Mouse (Mus musculus): ENCODE results near the gene Hist1h2bj. TPM values are rescaled to one million over a fixed set of nuclear protein-coding genes. Genes with fewer than 3 reads are reported as not detected.

Gene Hist1h2bj
- 7.1 to 19.9 TPM in 2 of 3 replicates, not detected in the other for total RNA-seq (2017)

DNA sequence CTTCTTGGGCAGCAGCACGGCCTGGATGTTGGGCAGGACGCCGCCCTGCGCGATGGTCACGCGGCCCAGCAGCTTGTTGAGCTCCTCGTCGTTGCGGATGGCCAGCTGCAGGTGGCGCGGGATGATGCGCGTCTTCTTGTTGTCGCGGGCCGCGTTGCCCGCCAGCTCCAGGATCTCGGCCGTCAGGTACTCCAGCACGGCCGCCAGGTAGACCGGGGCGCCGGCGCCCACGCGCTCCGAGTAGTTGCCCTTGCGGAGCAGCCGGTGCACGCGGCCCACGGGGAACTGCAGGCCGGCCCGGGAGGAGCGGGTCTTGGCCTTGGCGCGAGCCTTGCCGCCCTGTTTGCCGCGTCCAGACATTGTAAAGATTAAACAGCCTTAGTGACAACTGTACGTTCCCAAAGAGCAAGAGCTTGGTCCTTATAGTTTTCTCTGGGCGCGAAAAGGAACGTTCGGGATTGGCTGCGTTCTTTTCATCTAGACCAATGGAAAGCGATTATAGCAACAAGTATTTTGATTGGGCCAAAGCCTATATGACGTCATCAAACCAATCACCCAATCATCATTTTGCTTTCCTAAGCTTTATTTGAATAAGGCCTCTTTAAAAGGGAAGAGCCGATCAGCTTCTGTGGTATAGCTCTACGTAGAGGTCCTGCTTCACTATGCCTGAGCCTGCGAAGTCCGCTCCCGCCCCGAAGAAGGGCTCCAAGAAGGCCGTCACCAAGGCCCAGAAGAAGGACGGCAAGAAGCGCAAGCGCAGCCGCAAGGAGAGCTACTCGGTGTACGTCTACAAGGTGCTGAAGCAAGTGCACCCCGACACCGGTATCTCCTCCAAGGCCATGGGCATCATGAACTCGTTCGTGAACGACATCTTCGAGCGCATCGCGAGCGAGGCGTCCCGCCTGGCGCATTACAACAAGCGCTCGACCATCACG lies at the start of gene Hist1h2bj, which contains the start of gene Hist1h2ag:
TSS of gene Hist1h2bj (plus strand) at position 647 of the 935 bp plus-strand sequence.
TSS of gene Hist1h2ag (minus strand) at position 377 of the 935 bp plus-strand sequence.
- peak; percentile 83 for ATAC-seq (replicated peaks; ENCODE audit: insufficient number of reproducible peaks, low FRiP score, low TSS enrichment, poor library complexity, severe bottlenecking)

DNA sequence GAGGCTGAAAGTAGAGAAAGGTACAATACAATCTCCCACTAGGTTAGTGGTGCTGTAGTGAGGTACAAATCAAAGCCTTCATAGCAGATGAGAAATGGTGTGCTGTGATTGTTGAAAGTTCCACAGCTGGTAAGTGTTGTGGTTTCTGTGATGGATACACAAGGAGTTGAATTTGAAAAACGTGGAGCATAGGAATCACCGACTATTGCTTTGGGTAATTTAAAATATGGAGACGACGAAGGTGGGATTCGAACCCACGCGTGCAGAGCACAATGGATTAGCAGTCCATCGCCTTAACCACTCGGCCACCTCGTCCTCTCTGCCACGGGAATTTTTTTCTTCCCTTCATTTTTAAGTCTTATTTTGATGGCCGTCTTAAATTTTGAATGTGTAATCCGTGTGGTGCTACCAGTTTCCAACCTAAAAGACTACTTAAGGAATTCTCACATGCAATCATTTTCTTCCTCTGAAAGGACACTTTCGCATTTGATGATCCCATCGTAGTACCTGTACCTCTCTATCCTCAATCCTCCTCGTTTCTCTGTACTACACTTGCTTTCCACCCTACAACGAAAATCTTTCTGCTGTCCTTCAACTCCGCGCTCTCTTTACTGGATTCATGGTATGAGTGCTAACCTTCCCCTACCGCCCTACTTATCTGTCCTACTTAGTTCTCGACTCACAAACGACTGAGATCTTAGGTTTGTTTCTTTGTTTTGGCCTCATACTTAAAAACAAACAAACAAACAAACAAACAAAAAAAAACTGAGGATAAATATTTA lies 48.9 kb upstream of the Hist1h2bj start:
- no peak for ATAC-seq (replicated peaks; ENCODE audit: insufficient number of reproducible peaks, low FRiP score, low TSS enrichment, poor library complexity, severe bottlenecking)

DNA sequence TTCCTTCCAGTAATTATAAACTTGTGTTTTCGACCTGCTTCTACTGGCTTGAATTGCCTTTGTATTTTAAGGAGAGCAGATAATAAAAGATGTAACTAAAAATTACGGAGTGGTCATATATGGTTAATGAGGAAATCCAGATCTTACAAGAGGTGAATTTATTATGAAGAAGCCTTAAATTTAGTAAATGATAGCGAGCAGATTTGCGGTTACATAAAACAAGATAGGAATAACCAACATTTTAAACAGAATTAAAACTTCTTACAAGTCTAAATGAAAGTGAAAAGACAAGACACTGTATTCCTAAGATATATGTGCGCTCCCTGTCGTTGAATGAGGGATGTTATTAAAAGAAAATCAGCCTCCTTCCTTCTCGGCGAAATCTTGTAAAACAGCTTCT lies 48.1 kb upstream of the Hist1h2bj start:
- ATAC-seq (replicated peaks; ENCODE audit: insufficient number of reproducible peaks, low FRiP score, low TSS enrichment, poor library complexity, severe bottlenecking) = no peak

GRCm38 (mm10) chr13:21995331-21995914 lies 47.6 kb upstream of the Hist1h2bj start:
- ATAC-seq (replicated peaks; ENCODE audit: insufficient number of reproducible peaks, low FRiP score, low TSS enrichment, poor library complexity, severe bottlenecking) = peak; percentile 48; the same call in 1 of the 2 replicates

DNA sequence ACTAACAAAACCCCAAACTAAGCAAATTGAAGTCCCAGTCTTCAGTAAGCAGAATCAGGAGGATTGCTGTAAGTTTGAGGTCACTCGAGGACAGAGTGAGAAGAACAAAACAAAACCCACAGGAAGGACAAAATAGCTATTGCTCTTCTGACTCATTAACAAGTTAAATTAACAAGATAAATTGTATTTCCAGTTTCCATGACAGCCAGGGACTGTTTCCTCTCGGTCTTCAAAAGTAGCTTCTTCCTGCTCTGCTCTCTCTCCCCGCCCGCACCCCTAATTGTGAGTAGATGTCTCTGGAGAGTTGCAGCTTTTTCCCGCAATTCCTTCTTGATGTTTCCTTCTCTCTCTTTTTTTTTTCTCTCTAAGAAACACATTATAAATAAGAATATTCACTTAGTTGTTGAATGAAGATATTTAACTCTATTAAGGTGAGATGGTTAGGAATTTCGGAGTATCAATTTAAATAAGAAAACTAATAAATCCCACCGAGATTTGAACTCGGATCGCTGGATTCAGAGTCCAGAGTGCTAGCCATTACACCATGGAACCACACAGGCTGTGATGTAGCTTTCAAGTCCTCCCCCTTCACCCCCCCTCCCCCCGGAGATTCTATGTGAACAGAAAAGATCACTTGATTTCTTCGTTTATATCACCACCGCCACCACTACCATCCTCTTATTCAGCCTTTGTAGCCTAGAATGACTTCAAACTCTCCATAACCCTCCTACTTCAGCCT lies 46.7 kb upstream of the Hist1h2bj start:
- ATAC-seq (replicated peaks; ENCODE audit: insufficient number of reproducible peaks, low FRiP score, low TSS enrichment, poor library complexity, severe bottlenecking) = no peak

DNA sequence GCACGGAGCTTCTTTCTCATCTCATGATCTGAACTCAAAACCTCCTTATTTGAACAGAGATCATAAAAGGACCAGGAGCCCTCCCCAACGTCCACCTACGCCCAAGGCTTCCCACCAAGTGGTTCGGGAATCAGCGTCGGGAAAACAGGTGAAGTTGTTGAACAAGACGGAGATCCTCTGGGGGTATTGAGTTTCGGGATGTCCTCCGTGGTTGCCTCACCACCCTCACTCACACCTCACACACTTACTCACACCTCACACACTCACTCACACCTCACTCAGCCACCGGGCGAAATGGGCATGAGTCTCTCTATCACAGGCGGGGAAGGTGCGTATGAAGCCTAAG lies 46.2 kb upstream of the Hist1h2bj start:
- no peak for ATAC-seq (replicated peaks; ENCODE audit: insufficient number of reproducible peaks, low FRiP score, low TSS enrichment, poor library complexity, severe bottlenecking)

DNA sequence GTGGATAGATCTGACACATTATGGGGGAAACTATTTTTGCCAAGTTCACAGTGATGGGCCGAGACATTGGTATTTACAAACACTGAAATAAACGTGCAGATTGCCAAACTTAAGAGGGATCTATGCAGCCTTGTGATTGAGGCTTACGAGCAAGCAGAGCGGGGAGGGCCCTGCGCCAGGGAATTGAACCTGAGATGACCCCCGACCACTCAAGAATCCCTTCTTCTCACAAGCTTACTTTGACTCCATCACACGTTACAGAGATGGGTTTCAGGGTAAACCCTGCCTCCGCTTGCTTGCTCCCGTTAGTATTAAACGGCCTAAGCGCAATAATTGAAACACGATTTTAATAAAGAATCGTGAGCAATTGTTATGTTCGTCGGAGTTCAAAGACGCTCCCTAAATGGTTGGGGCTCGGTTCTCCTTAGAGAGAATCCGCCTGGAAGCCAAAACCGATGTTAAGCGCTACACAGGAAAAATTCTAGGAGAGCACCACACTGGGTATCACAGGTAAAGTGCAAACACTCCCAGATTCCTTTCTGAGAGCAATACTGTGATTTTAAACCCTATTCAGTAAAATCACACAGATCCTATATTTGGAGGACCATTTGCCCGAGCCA lies 45.7 kb upstream of the Hist1h2bj start:
- no peak for ATAC-seq (replicated peaks; ENCODE audit: insufficient number of reproducible peaks, low FRiP score, low TSS enrichment, poor library complexity, severe bottlenecking)

- ATAC-seq (replicated peaks; ENCODE audit: insufficient number of reproducible peaks, low FRiP score, low TSS enrichment, poor library complexity, severe bottlenecking) = no peak
Measured at GRCm38 (mm10) chr13:21997821-21998220, 45.2 kb upstream of the Hist1h2bj start.

DNA sequence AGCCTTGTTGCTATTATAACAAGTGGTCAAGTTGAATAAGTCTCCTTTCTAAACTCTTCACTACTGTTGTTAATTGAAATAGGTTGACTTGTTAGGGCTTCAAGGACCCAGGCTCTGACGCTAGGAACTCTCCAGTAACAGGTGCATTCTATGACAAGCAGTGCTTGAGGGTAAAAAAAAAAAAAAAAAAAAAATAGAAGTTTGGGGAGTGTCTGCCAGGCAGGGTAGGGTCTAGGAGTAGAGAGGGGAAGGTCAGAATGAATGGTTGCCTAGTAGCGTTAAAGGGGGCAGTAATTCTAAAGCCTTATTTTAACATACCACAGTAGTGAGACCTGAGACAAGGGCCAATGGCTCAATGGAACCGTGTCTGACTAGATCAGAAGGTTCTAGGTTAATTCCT lies 44.6 kb upstream of the Hist1h2bj start:
- ATAC-seq (replicated peaks; ENCODE audit: insufficient number of reproducible peaks, low FRiP score, low TSS enrichment, poor library complexity, severe bottlenecking) = no peak

GRCm38 (mm10) chr13:21999147-21999546 lies 43.9 kb upstream of the Hist1h2bj start:
- ATAC-seq (replicated peaks; ENCODE audit: insufficient number of reproducible peaks, low FRiP score, low TSS enrichment, poor library complexity, severe bottlenecking) = no peak

DNA sequence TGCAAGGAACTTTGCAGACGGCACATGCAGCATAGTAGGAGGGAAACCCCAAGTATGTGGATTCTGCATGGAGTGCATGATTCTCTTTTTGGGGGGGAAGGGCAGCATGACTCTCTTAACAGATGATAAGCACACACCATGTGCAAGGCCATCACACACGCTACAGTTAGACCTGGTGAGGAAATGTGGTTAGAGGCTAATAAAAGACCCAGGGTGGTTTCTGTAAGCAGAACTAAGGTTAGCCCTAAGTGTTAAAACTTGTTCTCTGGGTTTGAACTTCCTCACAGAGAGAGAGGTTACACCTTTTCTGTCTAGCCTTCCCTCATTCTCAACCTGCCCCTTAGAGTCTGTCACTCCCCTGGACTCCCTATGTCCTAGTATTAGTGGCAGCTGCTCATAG lies 41.7 kb upstream of the Hist1h2bj start:
- ATAC-seq (replicated peaks; ENCODE audit: insufficient number of reproducible peaks, low FRiP score, low TSS enrichment, poor library complexity, severe bottlenecking) = no peak

- ATAC-seq (replicated peaks; ENCODE audit: insufficient number of reproducible peaks, low FRiP score, low TSS enrichment, poor library complexity, severe bottlenecking) = peak; percentile 48; the same call in 1 of the 2 replicates
Measured at GRCm38 (mm10) chr13:22001823-22002222, 41.2 kb upstream of the Hist1h2bj start.

DNA sequence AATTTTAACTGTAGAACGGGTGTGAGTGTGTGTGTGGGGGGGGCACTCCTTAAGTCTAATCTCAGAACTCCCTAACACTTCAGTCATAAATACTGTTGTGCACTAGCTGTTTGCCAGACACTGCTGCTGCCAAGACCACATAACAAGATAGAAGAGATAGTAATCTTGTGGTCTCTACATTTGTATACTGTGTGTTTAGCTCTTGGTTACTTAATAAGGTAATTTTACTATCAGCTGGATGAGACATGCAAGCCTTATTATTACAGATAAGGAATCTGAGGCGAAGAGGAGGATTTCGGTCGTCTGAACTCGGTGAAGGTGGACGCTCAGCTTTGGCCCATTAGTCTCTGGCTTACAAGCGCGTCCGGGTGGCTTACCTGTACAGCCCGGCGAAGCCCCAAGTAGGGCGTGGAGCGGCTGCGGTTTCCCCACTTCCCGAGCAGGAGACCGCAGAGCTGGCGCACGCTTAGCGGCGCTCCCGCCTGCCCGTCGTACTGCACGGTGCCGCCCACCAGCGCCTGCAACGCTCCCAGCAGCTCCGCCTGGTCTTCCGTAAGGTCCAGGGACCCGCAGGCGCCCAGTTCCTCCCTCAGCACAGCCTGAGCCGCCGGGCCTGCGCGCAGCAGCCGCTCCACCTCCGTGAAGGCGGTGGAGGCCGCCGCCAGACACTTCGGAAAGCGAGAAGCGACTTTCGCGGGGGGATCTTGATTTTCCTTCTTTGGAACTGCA lies 37.2 kb upstream of the Hist1h2bj start:
- ATAC-seq (replicated peaks; ENCODE audit: insufficient number of reproducible peaks, low FRiP score, low TSS enrichment, poor library complexity, severe bottlenecking) = no peak

GRCm38 (mm10) chr13:22006334-22007120 lies 36.5 kb upstream of the Hist1h2bj start:
- peak; percentile 33; the same call in 1 of the 2 replicates for ATAC-seq (replicated peaks; ENCODE audit: insufficient number of reproducible peaks, low FRiP score, low TSS enrichment, poor library complexity, severe bottlenecking)

DNA sequence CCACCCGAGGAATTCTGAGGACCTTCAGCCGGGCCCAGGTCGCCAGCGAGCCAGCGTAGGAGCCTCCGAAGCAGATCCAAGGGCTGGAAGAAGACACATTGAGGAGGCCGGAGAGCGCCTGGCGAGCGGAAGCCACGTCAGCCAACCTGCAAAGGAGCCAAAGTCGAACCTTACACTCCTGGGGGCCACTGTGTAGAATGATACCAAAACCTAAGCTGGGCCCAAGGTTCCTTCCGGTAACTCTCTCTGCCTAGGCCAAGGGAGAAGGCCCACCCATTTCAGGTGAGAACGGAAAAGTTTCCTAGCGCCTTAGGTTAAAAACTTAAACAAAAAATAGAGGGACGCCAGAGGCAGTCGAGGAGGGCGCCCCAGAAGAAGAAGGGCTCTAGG lies 35.9 kb upstream of the Hist1h2bj start:
- no peak for ATAC-seq (replicated peaks; ENCODE audit: insufficient number of reproducible peaks, low FRiP score, low TSS enrichment, poor library complexity, severe bottlenecking)

DNA sequence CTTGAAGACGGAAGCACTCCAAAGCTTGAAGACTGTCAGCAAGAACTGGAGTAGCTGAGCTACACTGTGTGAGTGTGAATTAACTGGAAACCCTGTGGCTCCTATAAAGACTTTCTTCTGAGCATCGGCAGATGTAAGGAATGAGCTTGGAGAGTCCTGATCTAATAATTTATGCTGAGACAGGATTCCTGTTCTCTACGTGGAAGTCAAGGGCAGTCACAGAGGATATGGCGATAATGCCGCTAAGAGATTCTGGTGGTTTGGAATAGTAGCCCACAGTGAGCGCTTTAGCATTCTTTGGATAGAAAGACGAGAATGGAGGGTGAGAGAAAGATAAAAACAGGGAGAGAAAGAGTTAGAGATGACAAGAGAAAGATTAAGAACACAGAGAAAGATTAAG lies 35.1 kb upstream of the Hist1h2bj start:
- ATAC-seq (replicated peaks; ENCODE audit: insufficient number of reproducible peaks, low FRiP score, low TSS enrichment, poor library complexity, severe bottlenecking) = no peak

- no peak for ATAC-seq (replicated peaks; ENCODE audit: insufficient number of reproducible peaks, low FRiP score, low TSS enrichment, poor library complexity, severe bottlenecking)
Measured at GRCm38 (mm10) chr13:22008707-22009106, 34.3 kb upstream of the Hist1h2bj start.

Data from monocyte, adult 5-6 weeks (primary cell).